Mouse (Mus musculus) embryonic fibroblast, embryonic 13.5 days (primary cell): Measurements from ENCODE around the gene Cpeb4. TPM values are rescaled to one million over a fixed set of nuclear protein-coding genes. Genes with fewer than 3 reads are reported as not detected.

ENCODE experiments used
- H3K27ac ChIP-seq: 2 replicates; pipeline ENCODE4 v1.5.1; 2012; ENCODE audit warnings: low read length, control low read depth, inconsistent platforms; ENCODE audit not compliant: insufficient read depth
- H3K4me1 ChIP-seq: 2 replicates; pipeline ENCODE4 v1.6.1; 2011; ENCODE audit warnings: low read length; ENCODE audit not compliant: control insufficient read depth, insufficient read depth
- H3K4me3 ChIP-seq: 2 replicates; pipeline ENCODE4 v1.5.1; 2011; ENCODE audit warnings: mild to moderate bottlenecking, control low read depth, low read length; ENCODE audit not compliant: insufficient read depth
- CTCF ChIP-seq: IDR thresholded peaks from 2 replicates; pipeline ENCODE4 v1.5.1; 2011; ENCODE audit warnings: mild to moderate bottlenecking, control low read depth, low read length, moderate library complexity, borderline replicate concordance; ENCODE audit not compliant: insufficient read depth
- POLR2A ChIP-seq: IDR thresholded peaks from 2 replicates; pipeline ENCODE4 v1.6.1; 2011; ENCODE audit warnings: low read depth, mild to moderate bottlenecking, control low read depth, low read length, moderate library complexity
- polyA plus RNA-seq: library from polyadenylated mRNA; stranded (reverse); fragments of >200 nt; gene quantifications from 2 replicates; pipeline ENCODE4 v1.2.4, GENCODE M21; 2011; ENCODE audit warnings: low read depth; ENCODE audit not compliant: missing spikeins, insufficient read length

The Cpeb4 gene
- polyA plus RNA-seq, 1 experiment: 19.5 TPM

- Histone ChIP-seq H3K4me3 (no peak overlapping the region), H3K27ac (no peak overlapping the region), H3K4me1 (peaks cover 10% of the 10 kb centered on the region)
- TF ChIP-seq CTCF (no peak), POLR2A (no peak)
These were observed 25.1 kb upstream of the Cpeb4 start for GRCm38 (mm10) chr11:31846771-31847468.

GRCm38 (mm10) chr11:31847469-31847805 is 24.6 kb upstream of the Cpeb4 start:
- no peak overlapping the region for H3K4me3 ChIP-seq
- peaks cover 7% of the 10 kb centered on the region for H3K4me1 ChIP-seq
- TF ChIP-seq CTCF: no peak
- no peak for TF ChIP-seq POLR2A
- H3K27ac ChIP-seq: no peak overlapping the region

GRCm38 (mm10) chr11:31848725-31849124 is 23.3 kb upstream of the Cpeb4 start:
- H3K4me3 ChIP-seq: no peak overlapping the region
- H3K27ac ChIP-seq: no peak overlapping the region
- TF ChIP-seq CTCF (no peak), POLR2A (no peak)
- peaks cover 6% of the 10 kb centered on the region for H3K4me1 ChIP-seq

GRCm38 (mm10) chr11:31850156-31850775 is 21.7 kb upstream of the Cpeb4 start:
- no peak for TF ChIP-seq POLR2A
- TF ChIP-seq CTCF: no peak
- Histone ChIP-seq H3K27ac (no peak overlapping the region), H3K4me1 (peaks cover 6% of the 10 kb centered on the region), H3K4me3 (no peak overlapping the region)

GRCm38 (mm10) chr11:31850995-31851394 is 21.0 kb upstream of the Cpeb4 start:
- TF ChIP-seq CTCF: no peak
- TF ChIP-seq POLR2A: no peak
- peaks cover 6% of the 10 kb centered on the region for H3K4me1 ChIP-seq
- no peak overlapping the region for H3K4me3 ChIP-seq
- H3K27ac ChIP-seq: no peak overlapping the region

GRCm38 (mm10) chr11:31851702-31852560 is 20.1 kb upstream of the Cpeb4 start:
- no peak for TF ChIP-seq POLR2A
- TF ChIP-seq CTCF: no peak
- H3K4me3 ChIP-seq: no peak overlapping the region
- no peak overlapping the region for H3K27ac ChIP-seq
- H3K4me1 ChIP-seq: peaks cover 6% of the 10 kb centered on the region

GRCm38 (mm10) chr11:31854955-31855354 is 17.1 kb upstream of the Cpeb4 start:
- no peak overlapping the region for H3K27ac ChIP-seq

GRCm38 (mm10) chr11:31857479-31857878 is 14.5 kb upstream of the Cpeb4 start:
- TF ChIP-seq CTCF (no peak), POLR2A (no peak)
- H3K4me1 ChIP-seq: no peaks in the 10 kb centered on the region
- no peak overlapping the region for H3K27ac ChIP-seq
- H3K4me3 ChIP-seq: no peak overlapping the region

More at GRCm38 (mm10) chr11:31854955-31855354, 17.1 kb upstream of the Cpeb4 start:
- TF ChIP-seq POLR2A: no peak
- TF ChIP-seq CTCF: no peak
- peaks cover 6% of the 10 kb centered on the region for H3K4me1 ChIP-seq
- no peak overlapping the region for H3K4me3 ChIP-seq

GRCm38 (mm10) chr11:31861149-31861890 is 10.7 kb upstream of the Cpeb4 start:
- Histone ChIP-seq H3K4me3 (no peak overlapping the region), H3K4me1 (no peaks in the 10 kb centered on the region), H3K27ac (no peak overlapping the region)
- TF ChIP-seq CTCF (no peak), POLR2A (no peak)
